Mouse (Mus musculus) layer of hippocampus, adult 11-12 months (tissue): ENCODE measurements around the gene Ccdc102a.

ENCODE experiments used
- DNase-seq: peaks from one replicate; pipeline ENCODE4 v3.0.0; 2022; ENCODE audit warnings: low spot score

Gene Ccdc102a

DNA sequence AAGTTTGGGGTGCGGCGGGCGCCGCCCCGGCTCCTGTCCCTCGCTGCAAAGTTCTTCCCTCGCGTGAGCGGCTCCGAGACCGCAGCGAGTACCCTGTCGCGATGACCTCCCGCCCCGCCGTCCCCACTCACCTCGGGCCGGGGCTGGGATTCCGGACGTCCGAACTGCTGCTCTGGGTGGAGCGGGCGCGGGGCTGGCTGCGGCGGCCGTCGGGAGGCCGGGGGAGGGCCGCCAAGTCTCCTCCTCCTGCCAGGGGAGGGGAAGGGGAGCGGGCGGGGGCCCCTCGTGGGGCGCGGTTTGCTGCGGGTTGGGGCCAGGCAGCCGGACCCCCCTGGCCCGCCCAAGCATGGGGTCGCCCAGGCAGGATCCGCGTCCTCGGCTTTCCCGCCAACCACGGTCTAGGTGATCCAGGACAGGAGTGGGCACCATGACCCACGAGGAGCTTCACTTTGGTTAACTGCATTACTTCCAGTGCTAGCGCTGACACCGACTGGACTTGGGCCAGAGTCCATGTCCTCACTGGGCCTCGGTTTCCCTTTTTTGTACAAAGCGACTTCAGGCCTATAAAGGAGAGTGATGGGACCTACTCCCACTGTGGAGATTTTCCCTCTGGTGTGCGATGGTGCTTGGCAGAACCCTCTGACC, at the start of gene Ccdc102a:
Gene Ccdc102a, minus strand, starts transcription at position 248 of the 645 bp plus-strand sequence.
- no peak for DNase-seq

DNA sequence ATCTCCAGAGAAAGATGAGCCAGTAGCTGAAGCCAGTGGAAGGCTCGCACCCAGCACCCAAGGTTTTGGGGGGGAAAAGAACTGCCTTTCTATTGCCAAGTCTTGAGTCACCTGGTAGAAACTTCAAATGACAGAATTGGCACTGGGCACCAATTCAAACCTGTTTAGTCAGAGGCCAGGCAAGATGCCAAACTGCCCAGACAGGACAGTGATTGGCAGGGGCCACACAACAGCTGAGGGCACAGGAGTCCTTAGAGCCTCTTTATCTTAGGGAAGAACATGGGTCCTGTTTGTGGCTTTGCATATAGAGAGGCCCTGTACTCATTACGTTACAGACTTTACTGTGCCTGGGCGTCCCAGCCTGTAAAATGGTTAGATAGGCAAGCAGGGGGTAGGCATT, 49.7 kb upstream of the Ccdc102a start:
- no peak for DNase-seq

DNA sequence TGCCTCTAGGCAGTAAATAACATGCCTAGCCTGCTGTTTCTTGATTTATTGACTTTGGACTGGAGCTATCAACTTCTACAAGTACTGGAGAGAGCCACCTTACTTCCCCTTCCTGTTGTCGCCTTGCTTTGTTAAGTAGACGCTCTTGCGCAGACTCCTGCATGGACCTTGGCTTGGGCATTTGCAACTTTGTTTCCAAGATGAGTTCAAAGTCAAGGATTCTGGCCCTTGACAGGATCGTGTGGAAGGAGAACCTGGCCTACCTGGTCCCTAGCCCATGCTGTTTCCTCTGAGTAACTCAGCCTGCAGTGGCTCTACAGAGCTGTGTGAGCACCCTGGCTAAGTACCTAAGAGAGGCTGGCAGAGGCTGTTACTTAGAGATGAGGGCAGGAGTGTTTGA, 49.2 kb upstream of the Ccdc102a start:
- no peak for DNase-seq

DNA sequence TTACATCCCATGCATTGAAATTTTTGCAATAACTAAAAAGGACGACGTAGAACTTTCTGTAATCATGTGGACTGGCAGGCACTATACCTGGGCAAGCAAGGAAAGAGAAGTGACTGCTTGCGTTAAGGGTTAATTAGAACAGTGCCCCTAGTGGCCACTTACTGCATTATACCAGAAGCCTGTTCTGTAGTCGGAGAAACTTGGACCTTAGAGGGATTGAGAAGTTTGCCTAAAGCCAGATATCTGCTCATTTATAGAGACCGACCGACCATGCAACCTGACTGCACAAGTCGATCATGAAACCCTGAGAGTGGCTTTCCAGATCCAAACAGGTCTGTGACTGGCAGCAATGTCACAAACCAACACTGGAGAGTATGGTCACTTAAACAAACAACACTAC, 48.7 kb upstream of the Ccdc102a start:
- DNase-seq = peak; percentile 63

DNA sequence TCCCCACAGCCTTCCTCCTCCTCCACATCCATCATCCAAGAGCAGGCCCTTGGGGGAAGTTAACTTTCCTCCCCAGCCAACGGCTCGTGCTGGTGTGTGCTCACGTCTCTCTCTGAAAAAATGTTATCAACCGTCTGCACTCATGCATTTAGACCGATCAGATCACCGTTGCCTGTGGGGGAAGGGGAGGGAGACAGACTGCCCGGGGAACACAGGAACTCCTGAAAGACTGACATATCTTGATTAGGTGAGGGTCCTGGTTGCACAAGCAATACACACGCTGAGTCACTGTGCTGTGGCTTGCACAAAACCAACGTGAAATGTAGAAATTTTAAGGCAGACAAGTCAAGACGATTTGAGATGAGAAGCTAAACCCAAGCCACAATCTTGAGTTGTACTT, 46.9 kb upstream of the Ccdc102a start:
- DNase-seq = no peak

DNA sequence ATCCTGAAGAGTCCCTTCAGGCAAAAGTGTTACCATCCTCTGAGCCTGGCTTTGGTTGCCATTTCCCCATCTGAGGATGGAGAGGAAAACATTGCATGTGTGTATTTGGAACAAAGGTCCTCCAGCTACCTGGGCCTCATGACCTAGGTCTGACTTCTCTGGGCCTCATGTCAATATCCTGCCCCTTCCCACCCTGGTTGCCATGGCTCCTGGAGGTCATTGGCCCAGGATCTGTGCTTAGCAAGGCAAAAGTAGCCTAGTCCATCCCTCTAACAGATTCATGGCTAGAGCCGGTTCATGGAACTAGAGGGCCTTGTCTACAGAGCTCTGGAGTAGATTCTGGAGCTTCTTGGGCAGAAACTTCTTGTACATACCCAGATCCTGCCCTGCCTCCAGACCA, 44.3 kb upstream of the Ccdc102a start:
- DNase-seq = no peak

DNA sequence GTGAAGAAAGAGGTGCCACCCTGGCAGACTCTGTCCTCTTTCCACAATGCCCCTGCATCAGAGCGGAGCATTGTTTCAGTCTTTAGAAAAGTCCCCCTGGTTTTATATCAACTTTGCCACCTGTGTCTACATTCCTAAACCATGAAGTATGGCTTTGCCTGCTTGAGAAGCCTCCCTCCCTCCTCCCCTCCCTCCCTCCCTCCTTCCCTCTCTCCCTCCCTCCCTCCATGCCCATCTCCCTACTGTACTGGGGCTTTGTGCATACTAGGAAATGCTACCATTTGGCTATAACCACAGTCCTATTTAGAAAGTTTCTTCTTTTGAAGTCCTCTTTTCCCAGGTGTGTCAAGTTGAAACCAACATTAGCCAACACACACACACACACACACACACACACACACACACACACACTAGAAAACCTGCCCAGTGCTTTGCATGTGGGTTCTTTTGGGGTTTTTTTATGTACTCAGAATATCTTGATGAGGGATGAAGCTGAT, 38.2 kb upstream of the Ccdc102a start:
- no peak for DNase-seq

DNA sequence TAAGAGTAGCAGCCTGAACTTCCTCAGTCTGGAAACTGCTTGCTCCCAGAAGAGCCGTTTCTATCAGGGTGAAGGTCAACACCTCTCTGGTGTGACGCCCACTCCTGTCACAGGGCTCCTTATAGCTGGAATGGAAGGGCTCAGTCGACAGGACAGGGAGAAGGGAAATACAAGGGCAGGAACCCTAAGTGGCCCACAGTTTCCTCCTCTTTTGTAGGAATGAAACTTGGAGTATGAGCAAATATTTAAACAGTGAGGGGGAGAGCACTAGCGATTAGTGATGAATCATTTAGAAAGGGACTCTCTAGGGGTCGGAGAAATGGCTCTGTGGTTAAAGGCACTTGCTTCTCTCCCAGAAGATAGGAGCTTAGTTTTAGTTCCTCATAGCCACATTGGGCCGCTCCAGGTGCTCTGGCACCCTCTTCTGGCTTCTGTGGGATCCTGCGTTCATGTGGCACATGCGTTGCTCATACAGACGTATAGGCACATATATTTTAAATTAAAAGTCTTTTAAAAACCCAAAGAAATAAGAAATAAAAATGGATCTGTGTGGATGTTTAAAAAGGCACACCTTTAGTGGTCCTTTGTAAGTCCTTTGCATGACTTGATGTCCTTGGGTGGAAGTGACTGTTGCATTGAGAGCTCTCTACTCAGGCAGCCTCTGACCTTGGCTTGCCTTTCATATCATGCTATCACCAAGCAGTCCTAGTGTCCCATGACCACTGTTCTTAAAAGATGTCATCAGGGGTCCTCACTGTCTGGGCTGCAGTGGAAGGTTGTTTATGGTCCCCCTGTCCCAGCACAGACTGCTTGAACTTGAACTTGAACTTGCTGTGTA, 37.2 kb upstream of the Ccdc102a start:
- DNase-seq = peak; percentile 50

DNA sequence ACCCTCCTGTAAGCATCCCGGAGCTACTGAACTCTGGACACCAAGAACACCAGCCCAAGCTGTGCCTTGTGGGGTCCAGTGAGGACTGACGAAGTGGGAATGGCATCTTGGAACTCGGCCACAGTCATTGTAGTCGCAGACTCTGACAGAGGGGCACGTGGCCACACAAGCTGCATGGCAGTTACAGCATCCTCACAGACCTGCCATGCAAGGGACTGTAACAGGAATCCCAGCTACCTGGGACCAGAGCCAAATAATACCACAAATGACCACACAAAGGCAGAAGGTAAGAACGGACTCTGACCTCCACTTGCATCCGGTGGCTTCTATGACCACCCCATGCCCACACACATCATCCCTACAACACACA, 36.5 kb upstream of the Ccdc102a start:
- no peak for DNase-seq

DNA sequence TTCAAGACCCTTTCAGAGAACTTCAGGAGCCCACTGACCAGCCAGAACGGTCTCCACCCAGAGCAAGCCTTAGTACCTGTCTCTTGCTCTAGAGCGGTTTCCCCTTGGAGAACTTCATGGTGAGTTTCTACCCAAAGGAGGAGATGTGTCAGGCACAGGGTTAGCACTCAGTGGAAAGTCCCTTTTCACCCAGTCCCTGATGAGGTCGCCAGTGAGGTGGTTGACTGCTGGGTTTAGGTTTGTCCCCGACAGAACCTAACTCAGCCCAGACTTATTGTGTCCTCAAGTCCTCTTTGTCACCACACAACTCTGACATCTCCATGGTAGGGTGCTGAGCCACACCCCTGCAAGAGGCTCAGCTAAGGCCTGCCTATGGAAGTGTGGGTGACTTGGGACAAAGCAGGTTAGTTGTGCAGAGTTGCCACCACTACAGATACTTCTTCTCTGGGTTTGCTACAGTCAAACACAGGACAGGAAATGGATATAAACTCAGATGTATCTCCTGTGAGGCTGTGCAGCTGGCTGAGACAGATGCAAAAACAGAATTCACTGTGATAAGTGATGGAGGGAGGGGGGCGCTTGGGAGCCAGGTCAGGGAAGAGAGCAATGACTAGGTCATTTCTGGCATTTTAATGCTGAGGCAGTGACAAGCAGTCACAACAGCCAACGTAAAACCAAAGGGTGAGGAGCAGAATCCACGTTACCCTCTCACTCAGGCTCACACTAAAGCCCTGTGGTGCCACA, 35.9 kb upstream of the Ccdc102a start:
- DNase-seq = no peak

DNA sequence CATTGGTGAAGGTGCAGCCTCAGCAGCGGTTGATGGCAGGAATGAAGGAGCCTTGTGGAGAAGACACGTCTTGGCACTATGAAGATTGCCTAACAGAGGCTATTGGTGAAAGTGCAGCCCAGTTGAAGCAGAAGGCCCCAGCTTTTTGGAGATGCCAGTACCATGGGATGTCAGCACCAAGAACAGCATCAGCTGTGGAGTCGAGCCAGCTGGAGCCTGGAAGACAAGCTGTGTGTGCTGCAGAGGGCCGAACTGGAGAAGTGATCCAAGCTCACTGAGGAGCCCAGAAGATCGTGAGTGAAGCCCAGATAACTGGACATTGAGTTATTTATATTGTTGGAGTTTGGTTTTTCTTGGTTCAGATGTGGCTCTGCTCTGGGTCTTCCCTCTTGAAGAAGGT, 34.2 kb upstream of the Ccdc102a start:
- no peak for DNase-seq

DNA sequence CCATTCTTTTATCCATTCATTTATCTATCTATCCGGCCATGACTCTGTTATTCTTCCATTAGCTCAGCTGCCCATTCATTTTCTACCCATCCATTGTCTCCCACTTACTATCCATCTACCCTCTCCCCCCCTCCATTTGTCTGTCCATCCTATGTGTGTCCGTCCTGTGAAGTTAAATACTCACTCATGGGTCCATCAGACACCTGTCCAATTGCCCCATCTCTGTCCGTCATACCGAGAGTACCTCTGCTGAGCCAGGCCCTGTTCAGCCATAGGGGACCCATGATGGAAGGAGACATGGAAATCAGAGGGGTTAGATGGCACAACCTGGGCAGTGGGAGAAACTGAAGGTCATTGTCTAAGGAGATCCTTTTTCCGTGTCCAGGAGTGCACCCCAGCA, 32.6 kb upstream of the Ccdc102a start:
- no peak for DNase-seq

DNA sequence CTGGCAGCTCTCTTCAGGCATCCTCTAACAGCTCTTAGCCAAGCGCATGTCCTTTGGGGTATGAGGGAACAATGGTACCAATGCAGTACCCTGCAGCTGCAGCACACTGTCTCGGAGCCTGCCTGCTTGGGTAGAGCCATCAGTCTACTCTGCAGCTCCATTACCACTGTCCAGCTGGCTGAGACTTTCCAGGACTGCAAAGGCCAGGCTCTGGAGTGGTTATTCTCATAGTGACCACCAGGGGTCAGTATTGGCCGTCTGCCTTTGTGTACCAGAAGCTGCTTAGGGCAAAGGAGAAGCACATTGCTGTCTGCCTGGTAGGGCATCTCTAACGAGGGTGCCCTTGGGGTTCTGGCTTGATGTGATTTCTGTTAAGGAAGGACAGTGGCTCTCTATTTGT, 32.1 kb upstream of the Ccdc102a start:
- DNase-seq = peak; percentile 86

DNA sequence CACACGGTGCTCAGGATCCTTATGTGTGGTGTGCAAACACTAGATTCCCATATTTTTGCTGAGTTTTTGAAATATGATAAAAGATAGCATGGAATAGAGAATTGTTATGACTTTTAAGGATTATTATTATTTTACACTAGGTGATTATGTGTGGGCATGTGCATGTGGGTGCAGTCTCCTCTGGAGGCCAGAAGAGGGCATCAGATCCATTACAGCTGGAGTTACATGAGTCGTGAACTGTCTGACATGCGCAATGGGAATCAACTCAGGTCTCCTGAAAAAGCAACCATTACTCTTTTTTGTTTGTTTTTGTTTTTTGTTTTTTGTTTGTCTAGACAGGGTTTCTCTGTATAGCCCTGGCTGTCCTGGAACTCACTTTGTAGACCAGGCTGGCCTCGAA, 31.1 kb upstream of the Ccdc102a start:
- no peak for DNase-seq

DNA sequence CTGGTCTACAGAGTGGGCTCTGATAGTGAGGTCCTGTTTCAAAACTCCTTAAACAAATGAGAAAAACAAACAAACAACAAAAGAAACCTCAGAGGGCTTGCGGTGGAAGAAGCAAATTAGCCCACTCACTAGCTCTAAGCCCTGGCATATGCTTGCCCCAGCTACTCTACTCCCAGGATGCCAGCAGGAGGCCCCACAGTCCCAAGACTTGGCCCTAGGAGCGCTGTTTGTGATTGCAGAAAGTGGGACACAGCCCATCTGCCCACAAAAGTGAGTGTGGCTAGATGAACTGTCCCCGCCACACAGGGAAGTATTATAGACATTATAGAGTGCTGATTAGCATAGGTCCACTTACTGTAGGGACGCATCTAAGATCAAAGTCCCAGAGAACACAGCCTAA, 30.5 kb upstream of the Ccdc102a start:
- DNase-seq = no peak

DNA sequence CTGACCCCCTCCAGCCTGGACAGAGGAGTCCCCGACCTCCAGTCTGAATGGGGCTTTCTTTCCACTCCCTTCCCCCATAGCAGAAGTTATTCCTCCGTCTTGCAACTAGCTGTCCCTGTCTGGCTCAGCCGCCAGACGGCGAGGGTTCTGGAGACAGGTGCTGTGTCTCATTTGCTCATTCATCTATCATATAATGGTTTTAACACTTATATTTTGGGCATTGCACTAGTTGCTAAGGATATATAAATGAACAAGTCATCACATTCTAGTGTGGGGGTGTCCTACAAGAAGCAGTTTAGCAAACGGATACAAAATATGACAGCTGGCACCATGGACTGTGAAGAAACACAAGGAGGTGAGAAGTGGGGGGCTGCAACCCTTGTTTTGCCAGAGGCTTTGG, 27.3 kb upstream of the Ccdc102a start:
- DNase-seq = peak; percentile 43

DNA sequence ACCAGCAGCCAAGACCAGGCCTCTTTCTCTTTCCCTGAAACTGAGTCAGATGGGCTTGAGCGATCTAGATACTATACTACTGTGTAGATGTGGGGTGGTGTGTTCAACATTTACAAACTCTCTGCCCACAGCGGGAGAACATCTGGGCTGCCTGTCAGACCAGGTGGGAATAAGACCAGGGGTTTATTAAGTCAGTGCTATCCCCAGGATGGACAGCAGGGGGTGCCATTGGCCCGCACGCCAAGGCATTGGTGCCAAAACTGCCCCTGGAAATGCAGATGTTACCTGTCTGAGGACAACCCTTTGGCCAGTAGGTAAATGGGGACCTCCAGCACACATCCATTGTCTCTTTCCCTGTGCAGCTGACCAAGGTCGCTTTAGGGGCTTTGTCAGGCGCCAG, 24.7 kb upstream of the Ccdc102a start:
- peak; percentile 55 for DNase-seq

DNA sequence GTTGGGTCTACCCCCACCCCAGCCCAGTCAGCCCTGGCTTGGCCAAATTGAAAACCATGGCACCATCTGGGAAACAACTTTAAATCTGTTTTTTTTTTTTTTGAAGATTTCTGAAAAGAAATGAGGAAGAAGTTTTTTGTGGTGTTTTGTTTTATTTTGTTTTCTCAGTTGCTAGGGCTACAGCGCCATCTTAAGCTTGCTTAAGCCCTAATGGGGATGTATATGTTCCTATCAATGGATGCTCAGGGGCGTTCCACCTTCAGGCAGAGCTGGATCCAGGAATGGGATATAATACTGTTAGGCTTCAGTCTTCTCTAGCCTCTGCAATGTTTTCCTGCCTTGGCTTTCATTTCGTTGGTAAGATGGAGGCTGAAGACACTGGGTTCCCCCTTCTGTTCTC, 17.3 kb upstream of the Ccdc102a start:
- no peak for DNase-seq

DNA sequence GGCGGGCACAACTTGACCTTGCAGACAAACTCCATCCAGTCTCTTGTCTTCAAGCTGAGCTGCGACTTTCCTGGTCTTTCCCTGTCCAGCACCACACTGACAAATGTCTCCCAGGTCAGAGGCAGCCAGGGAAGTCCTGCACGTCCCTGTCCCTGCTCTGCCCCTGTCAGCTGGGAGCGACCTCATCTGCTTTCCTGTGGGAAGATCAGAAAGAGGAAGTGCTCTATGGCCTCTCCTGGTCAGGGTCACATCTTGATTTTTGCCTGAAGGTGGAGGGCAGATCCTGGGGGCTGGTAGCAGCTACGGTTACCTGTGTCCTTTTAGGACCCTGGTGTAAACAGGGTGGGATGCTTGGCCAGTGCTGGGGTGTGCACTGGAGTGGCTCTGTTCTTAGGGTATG, 16.0 kb upstream of the Ccdc102a start:
- no peak for DNase-seq

DNA sequence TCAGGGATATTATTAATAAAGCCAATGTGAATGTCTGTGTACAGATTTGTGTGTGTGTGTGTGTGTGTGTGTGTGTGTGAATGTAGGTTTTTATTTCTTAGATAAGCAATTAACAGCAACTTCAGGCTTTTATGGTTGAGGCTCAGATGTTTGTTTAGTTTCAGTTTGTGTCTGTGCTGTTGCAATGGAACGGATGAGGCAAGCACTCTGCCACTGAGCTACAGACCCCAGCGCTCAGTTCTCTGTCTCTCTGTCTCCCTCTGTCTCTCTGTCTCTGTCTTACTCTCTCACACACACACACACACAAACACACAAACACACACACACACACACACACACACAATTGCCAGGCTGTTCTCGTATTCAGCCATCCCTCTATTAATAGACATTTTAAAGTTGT, 10.3 kb upstream of the Ccdc102a start:
- DNase-seq = no peak

DNA sequence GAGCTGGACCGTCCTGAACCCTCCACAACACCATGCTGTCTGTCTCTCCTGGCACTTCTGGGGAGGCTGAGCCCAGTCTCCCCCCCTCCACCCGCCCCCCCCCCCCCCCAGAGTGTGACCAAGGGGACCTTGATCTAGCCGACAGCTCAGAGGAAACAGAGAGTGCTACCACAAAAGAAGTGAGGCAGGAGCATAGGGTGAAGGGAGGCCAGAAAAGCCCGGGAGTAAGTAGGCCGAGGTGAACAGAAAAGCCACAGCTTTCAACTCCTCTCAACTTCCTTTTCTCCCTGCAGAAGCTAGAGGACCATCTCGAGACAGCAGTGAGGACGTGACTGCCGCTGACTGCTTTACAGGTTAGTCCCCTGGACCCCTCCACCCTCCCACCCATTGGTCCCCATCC, 5.5 kb upstream of the Ccdc102a start, which contains the start of gene Adgrg5:
Gene Adgrg5, plus strand, starts transcription at position 290 of the 400 bp plus-strand sequence.
- DNase-seq = no peak

DNA sequence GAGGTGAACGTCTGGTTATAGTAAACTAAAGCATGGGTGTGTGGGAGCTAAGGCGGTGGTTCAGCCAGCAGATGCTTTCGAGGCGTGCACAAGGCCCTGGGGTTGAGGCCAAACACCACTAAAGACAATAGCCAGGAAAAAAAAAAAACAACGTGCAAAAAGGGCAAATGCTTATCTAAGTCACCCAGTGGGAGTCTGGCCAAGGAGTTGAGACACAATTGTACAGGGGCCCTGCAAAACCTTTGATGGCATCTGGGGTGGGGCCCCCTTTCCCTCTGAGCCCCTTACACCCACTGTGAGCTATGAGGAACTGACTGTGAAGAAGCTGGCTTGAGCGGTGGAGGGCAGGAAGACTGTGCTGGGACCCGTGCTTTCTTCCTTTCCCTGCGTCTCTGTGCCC, 4.7 kb upstream of the Ccdc102a start:
- no peak for DNase-seq

DNA sequence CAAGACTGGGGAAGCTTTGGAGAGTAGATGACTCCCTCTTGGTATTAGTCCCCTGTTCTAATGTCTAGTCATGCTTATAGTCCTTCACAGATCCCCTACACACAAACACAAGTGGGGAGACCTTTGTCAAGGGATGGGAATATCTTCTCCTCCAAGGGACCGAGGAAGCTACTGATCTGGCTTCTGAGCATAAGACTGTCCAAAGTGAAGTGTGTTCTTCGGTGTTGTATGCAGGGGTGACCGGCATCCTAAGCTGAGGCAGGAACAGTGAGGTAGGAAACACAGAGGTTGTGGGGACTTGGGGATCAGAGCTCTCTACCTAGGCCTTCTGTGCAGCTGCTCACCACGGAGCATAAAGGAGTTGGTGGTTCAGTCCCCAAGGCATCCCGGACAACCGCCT, 4.3 kb upstream of the Ccdc102a start:
- DNase-seq = no peak
